Mouse (Mus musculus) CH12.LX (cell line): ENCODE measurements around the gene Ankrd60.

Source experiments
- CHD2 ChIP-seq: IDR thresholded peaks from 2 replicates; pipeline ENCODE4 v1.6.1; 2011; ENCODE audit warnings: low read length, improper control_type of control experiment
- CTCF ChIP-seq, 2 experiments: IDR thresholded peaks in 1 of 2; conservative IDR thresholded peaks in 1 of 2; 2 replicates each; pipeline ENCODE4 v1.5.1; 2011 to 2012; ENCODE audit warnings: low read depth in 2 of 2, low read length in 2 of 2, improper control_type of control experiment in 1 of 2, inconsistent platforms in 1 of 2, mild to moderate bottlenecking in 1 of 2, moderate library complexity in 1 of 2
- MYC ChIP-seq: IDR thresholded peaks from 2 replicates; pipeline ENCODE4 v1.6.1; 2011; ENCODE audit warnings: low read depth, mild to moderate bottlenecking, improper control_type of control experiment, low read length
- POLR2A ChIP-seq: IDR thresholded peaks from 2 replicates; pipeline ENCODE4 v1.6.1; 2011; ENCODE audit warnings: low read depth, mild to moderate bottlenecking, improper control_type of control experiment, low read length

DNA sequence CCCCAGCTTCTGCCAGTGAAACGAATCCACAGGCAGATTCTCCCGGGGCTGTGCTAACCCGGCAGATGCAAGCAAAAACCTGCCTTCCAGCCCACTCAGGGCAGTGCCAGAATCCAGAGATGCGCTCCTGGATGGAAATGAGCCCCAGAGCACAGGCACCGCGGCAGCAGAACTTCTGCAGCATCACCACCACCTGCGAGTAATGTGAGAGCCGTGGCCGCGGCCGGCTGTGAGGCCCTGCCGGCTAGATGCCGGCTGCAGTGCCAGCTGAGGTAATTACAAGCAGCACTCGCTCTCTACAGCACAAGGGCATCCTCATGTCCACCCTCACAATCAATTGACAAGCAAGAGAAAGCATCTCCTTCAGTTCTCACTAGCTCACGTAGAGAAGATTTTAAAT lies 6.2 kb upstream of the Ankrd60 start:
- TF ChIP-seq CTCF (conservative IDR thresholded peaks at IDR 0.05 in 1 of 2, IDR thresholded peaks at IDR 0.05 in 1 of 2; ENCODE audit: low read depth in 2 of 2, low read length in 2 of 2) (no peak), MYC (no peak), POLR2A (no peak), CHD2 (no peak)
